ENCODE assay signal across 16 mouse cellular contexts in genomic region chr2:74199550-74199949, GRCm38 (mm10).
DNase-seq lines count a peak whose midpoint lies in the region; ATAC-seq and TF ChIP-seq lines count a peak whose summit lies in the region.
"Had no signal": no experiment of that assay in that cellular context is flagged by ENCODE, and none has a peak within 500 bp of the region (broad histone marks: within the 10 kb centered on the region; RNA-seq: fewer than 3 reads in every experiment).

No protein-coding gene starts in this region.

- no peaks in the 10 kb centered on the region for H3K36me3 ChIP-seq in heart, embryonic 15.5 days
- no peaks in the 10 kb centered on the region for H3K36me3 ChIP-seq in lung, embryonic 14.5 days (ENCODE audit: insufficient read depth)
- H3K36me3 ChIP-seq: hindbrain, embryonic 12.5 days; midbrain, embryonic 15.5 days had no signal

- no peak overlapping the region for H3K4me3 ChIP-seq in heart, embryonic 15.5 days
- no peak overlapping the region for H3K4me3 ChIP-seq in lung, embryonic 14.5 days (ENCODE audit: low read depth, low read length)
- H3K4me3 ChIP-seq: forebrain, embryonic 13.5 days; hindbrain, embryonic 12.5 days; midbrain, embryonic 15.5 days had no signal

- H3K9ac ChIP-seq in heart, embryonic 15.5 days, result no peak overlapping the region
- H3K9ac ChIP-seq in lung, embryonic 14.5 days, result no peak overlapping the region
- H3K9ac ChIP-seq: forebrain, embryonic 13.5 days; hindbrain, embryonic 12.5 days; midbrain, embryonic 15.5 days had no signal

- DNase-seq in heart, postnatal 10 days, result no peak
- peak; percentile 76 for DNase-seq in lung, embryonic 14.5 days
- no peak for DNase-seq in lung, postnatal 10 days
- peak; percentile 3 for DNase-seq in MEL-GATA-1-ER (ENCODE audit: extremely low read depth, low read depth)
- peak; percentile 46 for DNase-seq in embryo, embryonic 10.5 days (ENCODE audit: low spot score)
- no peak for DNase-seq in thymus, postnatal 10 days (ENCODE audit: low spot score in 2 of 2)
- DNase-seq: adrenal gland, postnatal 10 days; cerebellum, adult 18-20 months; kidney, postnatal 25 days; left cerebral cortex, postnatal 4 days; right cerebral cortex, postnatal 4 days had no signal

- H3K27ac ChIP-seq in heart, embryonic 15.5 days, result no peak overlapping the region
- no peak overlapping the region; the same call in 1 of the 2 replicates for H3K27ac ChIP-seq in lung, embryonic 14.5 days (ENCODE audit: low read depth)
- H3K27ac ChIP-seq: forebrain, embryonic 13.5 days; hindbrain, embryonic 12.5 days; midbrain, embryonic 15.5 days had no signal

- H3K4me2 ChIP-seq in heart, embryonic 15.5 days, result peak overlapping the region; percentile 20
- peak overlapping the region; percentile 31 for H3K4me2 ChIP-seq in lung, embryonic 14.5 days
- H3K4me2 ChIP-seq: forebrain, embryonic 13.5 days; hindbrain, embryonic 12.5 days; liver, embryonic 11.5 days; midbrain, embryonic 15.5 days had no signal

- no peak for TF ChIP-seq CTCF in lung, embryonic 14.5 days (IDR thresholded peaks at IDR 0.05; ENCODE audit: low read depth)

- no peaks in the 10 kb centered on the region for H3K27me3 ChIP-seq in heart, embryonic 15.5 days
- H3K27me3 ChIP-seq in lung, embryonic 14.5 days (ENCODE audit: insufficient read depth, low read length), result no peaks in the 10 kb centered on the region
- H3K27me3 ChIP-seq: forebrain, embryonic 13.5 days; hindbrain, embryonic 12.5 days; midbrain, embryonic 15.5 days had no signal

- intact Hi-C loops in heart, postnatal 10 days (cut with DNase I), result no loop called here

- 13% methylated on average over 12 of the region's 12 CpGs for WGBS in heart, embryonic 15.5 days
- WGBS in lung, embryonic 14.5 days, result 5% methylated on average over 12 of the region's 12 CpGs

- H3K9me3 ChIP-seq in heart, embryonic 15.5 days (replicated peaks), result no peaks in the 10 kb centered on the region
- no peaks in the 10 kb centered on the region for H3K9me3 ChIP-seq in lung, embryonic 14.5 days (ENCODE audit: low read depth, low read length)
- H3K9me3 ChIP-seq: forebrain, embryonic 13.5 days; hindbrain, embryonic 12.5 days; midbrain, embryonic 15.5 days had no signal

- H3K4me1 ChIP-seq in heart, embryonic 15.5 days (replicated peaks), result peaks cover 10% of the 10 kb centered on the region
- peaks cover 3% of the 10 kb centered on the region; the same call in 1 of the 2 replicates for H3K4me1 ChIP-seq in lung, embryonic 14.5 days (ENCODE audit: insufficient read depth)

- ATAC-seq in heart, embryonic 15.5 days (replicated peaks; ENCODE audit: insufficient number of reproducible peaks, insufficient read depth, low FRiP score, low read depth), result no peak
- ATAC-seq in lung, embryonic 14.5 days (ENCODE audit: insufficient read depth), result peak; percentile 58; the same call in 1 of the 2 replicates
- ATAC-seq: forebrain, embryonic 13.5 days; midbrain, embryonic 15.5 days had no signal

Comparison
In these comparisons a context has a peak if more than half of its experiments do, and no peak if none do; other contexts are left out.
1. DNase-seq: peak in lung, embryonic 14.5 days (single experiment), MEL-GATA-1-ER (single experiment) and embryo, embryonic 10.5 days (single experiment); none in heart, postnatal 10 days (0 of 2), lung, postnatal 10 days (single experiment) and thymus, postnatal 10 days (0 of 2).